Comparison of ENCODE assay signal across 17 mouse cellular contexts in genomic region chr4:44551470-44551869, GRCm38 (mm10).
"Had no signal": no experiment of that assay in that cellular context is flagged by ENCODE, and none has a peak within 500 bp of the region (broad histone marks: within the 10 kb centered on the region; RNA-seq: fewer than 3 reads in every experiment).

No protein-coding gene starts in this region.

- H3K27ac ChIP-seq: liver, embryonic 12.5 days; liver, embryonic 14.5 days; midbrain, embryonic 10.5 days; midbrain, embryonic 12.5 days; stomach, embryonic 15.5 days; stomach, postnatal 0 days had no signal

- H3K36me3 ChIP-seq: liver, embryonic 12.5 days; midbrain, embryonic 12.5 days; stomach, embryonic 15.5 days had no signal

- H3K4me3 ChIP-seq: liver, embryonic 12.5 days; midbrain, embryonic 10.5 days; midbrain, embryonic 12.5 days; myocyte; stomach, embryonic 15.5 days had no signal

- DNase-seq: lung, adult 18-20 months; lung, embryonic 14.5 days; lung, postnatal 10 days; lung, postnatal 4 days; midbrain, embryonic 14.5 days; right cerebral cortex, postnatal 14 days; thymus, adult 2 months; thymus, postnatal 25 days; thymus, postnatal 4 days had no signal

- H3K27me3 ChIP-seq: stomach, embryonic 15.5 days had no signal

- H3K9me3 ChIP-seq: liver, embryonic 12.5 days; midbrain, embryonic 10.5 days; midbrain, embryonic 12.5 days; stomach, embryonic 15.5 days had no signal

- H3K9ac ChIP-seq: liver, embryonic 12.5 days; liver, embryonic 14.5 days; lung, embryonic 14.5 days; midbrain, embryonic 12.5 days; stomach, embryonic 15.5 days had no signal

- H3K4me2 ChIP-seq: liver, embryonic 12.5 days; lung, embryonic 14.5 days; midbrain, embryonic 12.5 days; stomach, embryonic 15.5 days had no signal

- ATAC-seq: liver, embryonic 12.5 days; midbrain, embryonic 16.5 days had no signal

- H3K4me1 ChIP-seq: liver, embryonic 12.5 days; midbrain, embryonic 10.5 days; midbrain, embryonic 12.5 days; stomach, embryonic 15.5 days had no signal
